Mouse (Mus musculus) hindlimb bud, embryonic 11.5 days (tissue): ENCODE measurements around the gene Nkpd1.
"Not testable (repeated sequence)": the region's sequence is repeated elsewhere in the genome, so short reads cannot be mapped to it uniquely, and the experiment has no call there.

Experiments
- DNase-seq: peaks from one replicate; pipeline ENCODE4 v3.0.0-alpha.2; 2012; ENCODE audit warnings: low read depth, low spot score; ENCODE audit errors: extremely low spot score

The Nkpd1 gene

GRCm38 (mm10) chr7:19503481-19504068 is 14.1 kb upstream of the Nkpd1 start:
- DNase-seq, result no peak

- no peak for DNase-seq
Observed at GRCm38 (mm10) chr7:19506326-19506725, 11.3 kb upstream of the Nkpd1 start.

- no peak for DNase-seq
Observed at GRCm38 (mm10) chr7:19506969-19507611, 10.5 kb upstream of the Nkpd1 start.

GRCm38 (mm10) chr7:19507612-19507981 is 10.0 kb upstream of the Nkpd1 start:
- no peak for DNase-seq

GRCm38 (mm10) chr7:19508150-19508923 is 9.3 kb upstream of the Nkpd1 start, which contains the start of the genes Bloc1s3 and Trappc6a:
Gene Bloc1s3 (minus strand): TSS chr7:19508367.
Gene Trappc6a (plus strand): TSS chr7:19508395.
- peak; percentile 96 for DNase-seq

GRCm38 (mm10) chr7:19508924-19509568 is 8.6 kb upstream of the Nkpd1 start:
- DNase-seq, result no peak

- no peak for DNase-seq
Observed at GRCm38 (mm10) chr7:19509786-19510185, 7.9 kb upstream of the Nkpd1 start.

GRCm38 (mm10) chr7:19511934-19512333 is 5.7 kb upstream of the Nkpd1 start:
- not testable (repeated sequence) for DNase-seq

GRCm38 (mm10) chr7:19512353-19512752 is 5.3 kb upstream of the Nkpd1 start:
- DNase-seq, result no peak

- no peak for DNase-seq
Observed at GRCm38 (mm10) chr7:19520032-19520431, 2.4 kb downstream of the Nkpd1 start.

- no peak for DNase-seq
Observed at GRCm38 (mm10) chr7:19523017-19523756, 5.5 kb downstream of the Nkpd1 start.

GRCm38 (mm10) chr7:19523757-19524419 is 6.2 kb downstream of the Nkpd1 start:
- DNase-seq, result no peak

GRCm38 (mm10) chr7:19524420-19525104 is 6.9 kb downstream of the Nkpd1 start:
- DNase-seq, result no peak

- no peak for DNase-seq
Observed at GRCm38 (mm10) chr7:19525105-19525481, 7.5 kb downstream of the Nkpd1 start.

- no peak for DNase-seq
Observed at GRCm38 (mm10) chr7:19531077-19531476, 13.4 kb downstream of the Nkpd1 start.

- DNase-seq, result no peak
Observed at GRCm38 (mm10) chr7:19532240-19532639, 14.6 kb downstream of the Nkpd1 start.

- no peak for DNase-seq
Observed at GRCm38 (mm10) chr7:19534676-19535075, 17.0 kb downstream of the Nkpd1 start.

GRCm38 (mm10) chr7:19540771-19541566 is 23.3 kb downstream of the Nkpd1 start:
- DNase-seq, result no peak

GRCm38 (mm10) chr7:19541681-19542154 is 24.1 kb downstream of the Nkpd1 start:
- no peak for DNase-seq
